Mouse (Mus musculus): ENCODE results near the gene Ddx3x. TPM values are rescaled to one million over a fixed set of nuclear protein-coding genes. Genes with fewer than 3 reads are reported as not detected.
"Not testable (repeated sequence)": the region's sequence is repeated elsewhere in the genome, so short reads cannot be mapped to it uniquely, and the experiment has no call there.

Gene Ddx3x
- 77.0 and 126 TPM in 2 replicates for polyA plus RNA-seq (2012; rRNA removed)

- TF ChIP-seq POLR2A (IDR thresholded peaks at IDR 0.05; ENCODE audit: borderline replicate concordance, extremely low read depth, insufficient read depth, insufficient read length, poor library complexity, severe bottlenecking) (peak; percentile 93; the same call in 1 of the 2 replicates), CTCF (IDR thresholded peaks at IDR 0.05; ENCODE audit: borderline replicate concordance, extremely low read depth, insufficient read depth, insufficient read length) (no peak)
- DNase-seq (ENCODE audit: low read depth): peak; percentile 98
These were observed at the start of gene Ddx3x for GRCm38 (mm10) chrX:13280409-13281328. TSS of gene Ddx3x (plus strand) at chrX:13280970.

DNA sequence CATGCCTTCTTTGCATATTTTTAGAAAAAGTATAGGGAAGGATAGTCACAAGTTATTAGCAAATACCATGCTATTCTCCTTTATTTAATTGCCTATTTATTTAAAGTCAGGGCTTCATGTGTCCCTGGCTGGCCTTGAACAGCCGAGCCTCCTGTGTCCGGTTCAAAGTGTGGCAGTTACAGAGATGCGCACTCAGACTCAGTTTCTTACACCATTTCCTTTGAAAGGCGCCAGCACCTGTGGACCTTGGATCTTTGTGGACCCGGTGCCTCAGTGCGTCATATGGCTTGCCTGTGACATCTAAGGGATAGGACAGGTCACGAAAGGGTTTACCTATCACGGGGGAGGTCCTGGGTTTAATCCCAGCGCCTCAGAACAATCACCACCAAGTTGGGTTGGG is 49.5 kb upstream of the Ddx3x start:
- TF ChIP-seq POLR2A (IDR thresholded peaks at IDR 0.05; ENCODE audit: borderline replicate concordance, extremely low read depth, insufficient read depth, insufficient read length, poor library complexity, severe bottlenecking) (no peak), CTCF (IDR thresholded peaks at IDR 0.05; ENCODE audit: borderline replicate concordance, extremely low read depth, insufficient read depth, insufficient read length) (no peak)
- no peak for DNase-seq (ENCODE audit: low read depth)

DNA sequence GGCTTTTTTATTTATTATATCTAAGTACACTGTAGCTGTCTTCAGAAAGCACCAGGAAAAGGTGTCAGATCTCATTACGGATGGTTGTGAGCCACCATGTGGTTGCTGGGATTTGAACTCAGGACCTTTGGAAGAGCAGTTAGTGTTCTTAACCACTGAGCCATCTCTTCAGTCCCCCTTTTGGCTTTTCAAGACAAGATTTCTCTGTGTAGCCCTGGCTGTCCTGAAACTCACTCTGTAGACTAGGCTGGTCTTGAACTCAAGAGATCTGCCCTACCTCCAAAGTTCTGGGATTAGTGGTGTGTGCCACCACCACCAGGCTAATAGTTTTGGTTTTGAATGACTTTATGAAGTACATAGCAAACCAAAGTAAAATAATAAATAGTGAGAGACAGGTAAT is 47.9 kb upstream of the Ddx3x start:
- not testable (repeated sequence) for DNase-seq (ENCODE audit: low read depth)

DNA sequence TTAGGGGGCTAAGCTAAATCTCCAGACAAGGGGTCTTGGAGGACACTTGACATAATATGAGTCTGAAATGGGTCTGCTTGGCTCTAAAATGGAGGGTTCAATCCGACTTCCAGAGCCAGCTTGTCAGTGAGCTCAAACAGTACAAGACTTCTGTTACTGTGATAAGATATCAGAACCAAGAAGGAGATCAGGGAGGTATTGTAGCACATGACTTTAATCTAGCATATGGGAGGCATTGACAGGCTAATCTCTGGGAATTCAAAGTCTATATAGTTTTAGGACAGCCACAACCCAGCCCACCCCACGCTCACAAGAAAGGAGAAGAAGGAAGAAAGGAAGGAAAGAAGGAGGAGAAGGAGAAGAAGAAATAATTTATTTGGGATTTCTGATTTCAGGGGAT is 47.1 kb upstream of the Ddx3x start:
- no peak for TF ChIP-seq CTCF (IDR thresholded peaks at IDR 0.05; ENCODE audit: borderline replicate concordance, extremely low read depth, insufficient read depth, insufficient read length)
- no peak for TF ChIP-seq POLR2A (IDR thresholded peaks at IDR 0.05; ENCODE audit: borderline replicate concordance, extremely low read depth, insufficient read depth, insufficient read length, poor library complexity, severe bottlenecking)
- no peak for DNase-seq (ENCODE audit: low read depth)

GRCm38 (mm10) chrX:13234709-13235108 is 46.1 kb upstream of the Ddx3x start:
- TF ChIP-seq POLR2A (IDR thresholded peaks at IDR 0.05; ENCODE audit: borderline replicate concordance, extremely low read depth, insufficient read depth, insufficient read length, poor library complexity, severe bottlenecking) (no peak), CTCF (IDR thresholded peaks at IDR 0.05; ENCODE audit: borderline replicate concordance, extremely low read depth, insufficient read depth, insufficient read length) (no peak)
- DNase-seq (ENCODE audit: low read depth): no peak

GRCm38 (mm10) chrX:13236100-13236568 is 44.6 kb upstream of the Ddx3x start:
- peak; percentile 85 for DNase-seq (ENCODE audit: low read depth)
- no peak for TF ChIP-seq POLR2A (IDR thresholded peaks at IDR 0.05; ENCODE audit: borderline replicate concordance, extremely low read depth, insufficient read depth, insufficient read length, poor library complexity, severe bottlenecking)
- TF ChIP-seq CTCF (IDR thresholded peaks at IDR 0.05; ENCODE audit: borderline replicate concordance, extremely low read depth, insufficient read depth, insufficient read length): no peak

DNA sequence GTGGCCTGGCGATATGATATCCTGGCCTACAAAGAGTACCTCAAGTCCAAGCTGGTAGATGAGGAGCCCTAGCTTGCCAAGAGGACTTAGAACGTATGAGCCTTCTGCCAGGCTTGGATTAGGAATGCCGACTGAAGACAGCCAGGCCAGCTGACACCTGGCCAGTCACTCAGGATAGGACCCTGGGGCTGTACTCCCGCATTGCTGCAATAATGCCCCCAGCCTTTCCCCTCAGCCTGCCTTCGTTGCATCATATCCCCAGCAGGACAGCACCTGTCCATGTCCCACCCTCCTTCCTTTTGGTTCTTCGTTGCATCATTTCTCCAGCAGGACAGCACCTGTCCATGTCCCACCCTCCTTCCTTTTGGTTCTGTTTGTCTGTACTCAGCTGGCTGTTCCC is 41.3 kb upstream of the Ddx3x start:
- no peak for DNase-seq (ENCODE audit: low read depth)
- TF ChIP-seq POLR2A (IDR thresholded peaks at IDR 0.05; ENCODE audit: borderline replicate concordance, extremely low read depth, insufficient read depth, insufficient read length, poor library complexity, severe bottlenecking): no peak
- no peak for TF ChIP-seq CTCF (IDR thresholded peaks at IDR 0.05; ENCODE audit: borderline replicate concordance, extremely low read depth, insufficient read depth, insufficient read length)

GRCm38 (mm10) chrX:13240646-13241425 is 39.9 kb upstream of the Ddx3x start:
- DNase-seq (ENCODE audit: low read depth): peak; percentile 57
- no peak for TF ChIP-seq CTCF (IDR thresholded peaks at IDR 0.05; ENCODE audit: borderline replicate concordance, extremely low read depth, insufficient read depth, insufficient read length)
- TF ChIP-seq POLR2A (IDR thresholded peaks at IDR 0.05; ENCODE audit: borderline replicate concordance, extremely low read depth, insufficient read depth, insufficient read length, poor library complexity, severe bottlenecking): no peak

DNA sequence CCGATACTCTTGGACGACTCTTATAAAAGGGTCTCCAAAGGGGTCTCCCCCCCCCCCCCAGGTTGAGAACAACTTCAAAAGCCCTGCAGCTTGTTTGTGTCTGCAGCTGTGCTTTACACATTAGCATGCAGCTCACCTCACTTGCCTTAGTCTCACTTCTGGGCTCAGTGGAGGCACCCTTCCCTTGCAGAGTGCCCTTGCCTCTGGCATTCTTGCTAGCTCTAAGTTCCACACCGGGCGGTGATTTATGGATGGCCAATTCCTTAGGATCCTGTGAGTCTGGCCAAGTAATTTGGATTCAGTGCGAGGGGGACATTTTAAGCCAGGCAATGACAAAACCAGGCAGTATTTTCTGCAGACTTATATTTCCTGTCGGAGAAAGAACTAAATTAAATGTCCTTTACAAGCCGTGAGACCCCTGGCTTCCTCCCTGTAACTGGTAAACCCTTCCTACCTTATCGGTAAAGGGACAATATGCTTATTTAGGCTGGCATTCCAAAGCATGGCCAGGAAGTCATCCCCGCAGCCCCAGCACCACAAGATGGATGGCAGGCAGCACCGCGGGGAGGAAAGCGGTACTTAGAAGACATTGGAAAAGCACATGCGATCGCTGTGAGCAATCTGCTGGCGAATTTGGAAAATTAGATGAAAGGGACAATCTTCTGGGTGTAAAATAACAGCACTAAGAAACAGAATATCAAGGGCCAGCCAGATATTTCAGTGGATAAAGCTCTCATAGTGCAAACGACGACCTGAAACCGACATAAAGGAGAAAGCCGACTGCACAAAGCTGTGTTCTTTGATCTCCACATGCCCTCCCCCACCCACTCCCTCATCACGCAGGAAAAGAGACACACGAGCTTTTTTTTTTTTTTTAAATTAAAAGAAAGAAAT is 39.1 kb upstream of the Ddx3x start:
- no peak for TF ChIP-seq POLR2A (IDR thresholded peaks at IDR 0.05; ENCODE audit: borderline replicate concordance, extremely low read depth, insufficient read depth, insufficient read length, poor library complexity, severe bottlenecking)
- TF ChIP-seq CTCF (IDR thresholded peaks at IDR 0.05; ENCODE audit: borderline replicate concordance, extremely low read depth, insufficient read depth, insufficient read length): no peak

GRCm38 (mm10) chrX:13242320-13243096 is 38.3 kb upstream of the Ddx3x start:
- DNase-seq (ENCODE audit: low read depth): peak; percentile 98
- TF ChIP-seq CTCF (IDR thresholded peaks at IDR 0.05; ENCODE audit: borderline replicate concordance, extremely low read depth, insufficient read depth, insufficient read length) (no peak), POLR2A (IDR thresholded peaks at IDR 0.05; ENCODE audit: borderline replicate concordance, extremely low read depth, insufficient read depth, insufficient read length, poor library complexity, severe bottlenecking) (no peak; the same call in 1 of the 2 replicates)

More for the DNA sequence above, 39.1 kb upstream of the Ddx3x start:
- DNase-seq (ENCODE audit: low read depth): peak; percentile 83

All from brain, embryonic 14.5 days (tissue).